Mouse (Mus musculus) urinary bladder, adult 2 months (tissue): ENCODE data around the gene Frmpd2. TPM values are rescaled to one million over a fixed set of nuclear protein-coding genes. Genes with fewer than 3 reads are reported as not detected.
"Not testable (repeated sequence)": the region's sequence is repeated elsewhere in the genome, so short reads cannot be mapped to it uniquely, and the experiment has no call there.

Experiments used
- DNase-seq: peaks from one replicate; pipeline ENCODE4 v3.0.0; 2022; ENCODE audit warnings: low spot score
- polyA plus RNA-seq: library from polyadenylated mRNA; depleted of rRNA; stranded (reverse); fragments of >200 nt; gene quantifications from 2 replicates; pipeline ENCODE4 v1.2.3, GENCODE M21; 2012; rRNA removed

Frmpd2 gene
- polyA plus RNA-seq, result 0.07 and 0.13 TPM in 2 replicates

DNA sequence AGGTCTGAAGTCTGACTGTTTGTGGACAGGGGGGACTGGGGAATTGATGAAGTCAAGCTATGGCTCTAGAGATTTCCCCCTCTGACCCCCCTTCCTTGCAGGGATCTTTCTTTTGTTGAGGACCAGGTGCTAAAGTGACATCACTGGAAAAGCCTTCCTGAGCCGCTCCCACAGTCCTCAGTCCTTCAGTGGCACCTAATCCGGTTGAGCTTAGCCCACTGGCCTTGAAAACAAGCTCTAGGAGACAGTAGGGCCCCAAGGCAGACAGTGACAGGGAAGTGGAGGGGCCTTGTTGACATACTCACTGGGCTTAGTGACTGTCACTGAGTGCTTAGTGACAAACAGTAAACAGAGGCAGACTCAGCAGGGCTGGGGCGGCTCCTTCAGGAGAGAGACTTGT lies at the start of gene Frmpd2:
Gene Frmpd2, plus strand, starts transcription at position 366 of the 400 bp plus-strand sequence.
- no peak for DNase-seq

GRCm38 (mm10) chr14:33423003-33423402 lies 48.5 kb upstream of the Frmpd2 start:
- no peak for DNase-seq

DNA sequence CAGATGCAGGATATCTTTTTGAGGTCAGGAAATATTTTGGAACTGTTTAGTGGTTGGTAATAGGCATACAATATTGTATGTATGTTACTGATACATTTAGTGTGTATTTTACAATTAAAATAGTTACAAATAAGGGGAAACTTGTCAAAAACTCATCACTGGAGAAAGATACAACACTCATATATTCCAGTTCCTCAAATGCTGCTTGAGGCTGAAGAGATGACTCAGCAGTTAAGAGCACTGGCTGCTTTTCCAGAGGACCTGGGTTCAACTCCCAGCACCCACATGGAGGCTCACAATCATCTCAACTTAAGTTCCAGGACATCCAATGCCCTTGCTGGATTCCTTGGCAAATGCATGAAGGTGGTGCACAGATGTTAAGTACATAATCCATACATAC lies 47.4 kb upstream of the Frmpd2 start:
- no peak for DNase-seq

DNA sequence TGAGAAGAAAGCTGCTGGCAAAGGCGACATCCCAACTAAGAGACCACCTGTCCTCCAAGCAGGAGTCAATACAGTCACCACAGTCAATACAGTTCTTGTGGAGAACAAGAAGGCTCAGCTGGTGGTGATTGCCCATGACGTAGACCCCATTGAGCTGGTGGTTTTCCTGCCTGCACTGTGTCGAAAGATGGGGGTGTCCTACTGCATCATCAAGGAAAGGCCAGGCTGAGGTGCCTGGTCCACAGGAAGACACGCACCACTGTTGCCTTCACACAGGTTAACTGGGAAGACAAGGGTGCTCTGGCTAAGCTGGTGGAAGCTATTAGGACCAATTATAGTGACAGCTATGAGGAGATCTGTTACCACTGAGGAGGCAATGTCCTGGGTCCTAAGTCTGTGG lies 39.0 kb upstream of the Frmpd2 start:
- not testable (repeated sequence) for DNase-seq

DNA sequence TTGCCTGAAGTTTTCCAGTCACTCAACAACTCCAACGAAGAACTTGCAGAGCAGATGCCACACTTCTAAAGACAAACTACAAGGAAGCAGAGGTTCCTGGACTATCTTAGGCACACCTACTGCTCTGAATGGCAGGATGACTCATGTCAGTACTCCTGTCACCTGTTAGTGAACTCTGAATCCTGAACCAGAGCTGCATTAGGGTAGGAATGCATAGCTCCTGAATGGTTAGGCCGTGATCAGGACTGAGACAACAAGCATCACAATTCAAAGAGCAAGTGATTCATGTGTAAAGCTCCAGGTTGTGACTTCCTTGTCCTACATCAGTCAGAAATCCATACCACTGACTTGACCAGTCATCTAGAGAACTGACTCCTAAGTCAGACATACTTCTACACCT lies 27.7 kb upstream of the Frmpd2 start:
- no peak for DNase-seq

DNA sequence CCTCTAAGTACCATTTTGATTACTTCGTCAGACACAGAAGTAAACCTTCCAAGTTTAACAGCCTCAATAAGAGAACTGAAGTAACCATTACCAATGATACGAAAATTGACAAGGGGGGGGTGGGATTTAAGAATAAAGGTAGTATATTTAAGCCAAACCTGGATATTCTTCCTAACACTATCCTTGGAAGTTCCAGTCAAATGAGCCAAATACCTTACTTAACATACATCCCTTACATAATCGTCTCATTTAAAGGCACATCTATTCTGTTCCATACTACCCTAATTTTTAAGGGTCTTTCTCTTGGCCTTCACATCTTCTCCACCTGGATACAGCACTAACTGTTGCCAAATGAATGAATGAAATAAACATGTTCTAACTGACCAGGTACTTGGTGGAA lies 25.5 kb upstream of the Frmpd2 start:
- no peak for DNase-seq

- DNase-seq, result peak; percentile 29
These were observed 24.9 kb upstream of the Frmpd2 start for GRCm38 (mm10) chr14:33446561-33447023.

- DNase-seq, result peak; percentile 95
These were observed 24.4 kb upstream of the Frmpd2 start, which contains the start of gene Mapk8 for GRCm38 (mm10) chr14:33447027-33447569. Gene Mapk8, minus strand, starts transcription at chr14:33447158.

- DNase-seq, result no peak
These were observed 23.2 kb upstream of the Frmpd2 start for GRCm38 (mm10) chr14:33448276-33448675.

GRCm38 (mm10) chr14:33449296-33449840 lies 22.1 kb upstream of the Frmpd2 start:
- no peak for DNase-seq

GRCm38 (mm10) chr14:33450331-33450730 lies 21.2 kb upstream of the Frmpd2 start:
- no peak for DNase-seq

- no peak for DNase-seq
These were observed 7.8 kb upstream of the Frmpd2 start for GRCm38 (mm10) chr14:33463658-33464057.

DNA sequence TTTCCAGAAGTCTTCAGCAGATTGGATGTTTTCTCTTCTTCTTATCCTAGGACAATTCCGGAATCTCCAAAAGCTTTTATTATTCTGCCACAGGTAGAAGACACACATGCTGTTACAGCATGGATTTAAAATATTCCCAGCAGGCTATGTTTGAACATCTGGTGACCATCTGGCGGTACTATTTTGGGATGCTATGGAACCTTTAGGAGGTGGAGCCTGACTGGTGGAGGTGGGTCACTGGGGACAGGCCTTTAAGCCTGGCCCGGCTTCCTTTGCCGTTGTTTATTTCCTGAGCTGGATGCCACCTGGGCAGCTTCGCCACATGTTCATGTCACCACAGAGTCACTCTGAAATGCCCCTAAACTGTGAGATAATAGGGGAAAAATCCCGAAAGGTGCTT lies 3.7 kb upstream of the Frmpd2 start:
- DNase-seq, result no peak

GRCm38 (mm10) chr14:33474461-33474860 lies 3.0 kb downstream of the Frmpd2 start:
- no peak for DNase-seq

DNA sequence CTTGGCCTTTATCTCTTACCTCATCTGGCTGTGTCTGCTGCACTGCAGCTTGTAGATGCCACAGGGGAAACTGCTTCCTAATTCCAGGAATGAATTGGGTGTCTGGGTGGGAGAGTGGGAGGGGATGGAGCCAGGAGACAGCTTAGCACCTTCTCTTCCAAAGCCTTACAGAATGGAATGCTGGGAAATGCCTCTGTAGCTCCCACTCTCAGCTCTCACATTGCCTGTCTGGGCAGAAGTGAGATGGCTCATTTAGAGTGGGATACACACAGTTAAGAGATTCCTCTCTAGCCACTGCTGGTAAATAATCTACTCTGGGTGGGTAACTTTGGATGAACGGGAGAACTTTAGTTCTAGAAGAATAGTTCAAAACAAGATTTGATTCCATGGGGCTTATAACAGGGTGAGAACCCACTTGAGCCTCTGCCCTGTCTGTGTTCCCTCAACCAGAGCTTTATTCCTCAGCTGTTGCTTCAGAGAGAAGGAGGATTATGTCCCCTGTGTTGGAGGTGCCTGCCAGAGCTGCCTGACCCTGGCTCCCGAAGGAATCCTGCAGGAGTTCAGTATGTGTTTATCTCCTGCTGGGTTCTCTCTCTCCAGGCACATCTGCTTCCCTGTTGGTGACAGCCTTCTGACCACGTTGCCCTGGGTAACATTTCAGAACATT lies 4.7 kb downstream of the Frmpd2 start:
- no peak for DNase-seq

- DNase-seq, result no peak
These were observed 10.5 kb downstream of the Frmpd2 start for GRCm38 (mm10) chr14:33481991-33482390.

DNA sequence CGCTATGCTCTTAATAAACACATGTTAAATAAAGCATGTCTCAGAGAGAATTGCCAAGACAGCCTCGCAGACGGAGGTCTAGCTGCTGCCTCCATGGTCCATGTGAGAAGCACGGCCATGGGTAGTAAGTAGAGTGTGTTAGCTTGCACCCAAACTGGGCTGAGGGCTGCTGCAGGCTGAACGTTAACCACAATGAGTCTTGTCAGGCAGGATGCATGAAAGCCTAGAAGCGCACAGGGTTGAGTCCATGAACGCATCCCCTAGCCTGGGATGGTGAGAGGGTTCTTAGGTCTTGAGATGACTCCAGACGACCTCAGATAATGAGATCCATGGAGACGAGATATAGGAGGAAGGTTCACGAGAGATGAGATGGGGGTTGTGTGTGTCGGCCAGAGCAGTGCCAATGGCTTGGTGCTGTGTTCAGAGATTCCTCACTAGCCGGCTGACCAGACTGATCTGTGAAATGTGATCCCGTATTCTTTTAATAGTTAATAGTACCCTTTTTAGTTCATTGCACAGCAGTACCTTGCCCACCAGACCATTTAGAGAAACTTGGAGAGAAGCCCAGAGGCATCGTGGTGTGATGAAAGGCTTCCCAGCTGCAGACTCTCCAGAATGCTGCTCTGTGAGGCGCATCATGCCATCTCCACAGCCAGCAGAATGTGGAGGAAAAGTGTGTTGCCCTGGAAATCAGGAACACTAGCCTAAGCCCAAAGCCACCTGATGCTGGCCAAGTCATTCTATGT lies 16.5 kb downstream of the Frmpd2 start:
- no peak for DNase-seq

GRCm38 (mm10) chr14:33495226-33495625 lies 23.7 kb downstream of the Frmpd2 start:
- no peak for DNase-seq

- no peak for DNase-seq
These were observed 25.9 kb downstream of the Frmpd2 start for GRCm38 (mm10) chr14:33497418-33497817.

GRCm38 (mm10) chr14:33498849-33499248 lies 27.4 kb downstream of the Frmpd2 start:
- no peak for DNase-seq

GRCm38 (mm10) chr14:33500631-33501030 lies 29.1 kb downstream of the Frmpd2 start:
- DNase-seq, result no peak

DNA sequence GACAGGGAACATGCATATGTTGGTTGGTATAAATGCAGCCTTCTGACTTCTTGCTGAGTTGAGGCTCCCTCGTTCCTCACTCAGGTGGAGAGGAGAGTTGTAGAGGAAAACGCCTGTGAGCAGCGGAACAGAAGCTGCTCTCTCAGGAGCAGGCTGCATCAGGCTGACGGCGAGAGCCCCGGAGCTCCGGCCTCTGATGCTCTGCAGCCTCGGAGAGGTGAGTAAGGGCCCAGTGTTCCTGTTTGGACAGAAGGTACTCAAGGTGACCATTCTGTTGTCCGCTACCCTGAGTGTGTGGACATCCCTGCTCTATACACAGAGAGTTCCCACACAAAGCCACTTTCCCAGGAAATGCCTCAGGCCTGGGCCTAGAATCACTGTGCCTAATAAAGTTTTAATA lies 31.8 kb downstream of the Frmpd2 start:
- DNase-seq, result no peak

- DNase-seq, result no peak
These were observed 35.2 kb downstream of the Frmpd2 start for GRCm38 (mm10) chr14:33506696-33507095.
